Mouse (Mus musculus) CH12.LX (cell line): ENCODE measurements around the gene Msi2. TPM values are rescaled to one million over a fixed set of nuclear protein-coding genes. Genes with fewer than 3 reads are reported as not detected.

Experiments used
- DNase-seq: peaks from one replicate; pipeline ENCODE4 v3.0.0-alpha.2; 2013; ENCODE audit errors: extremely low read depth
- H3K27ac ChIP-seq: 2 replicates; pipeline ENCODE4 v1.5.1; 2012; ENCODE audit warnings: low read depth, mild to moderate bottlenecking, control low read depth, moderate library complexity; ENCODE audit not compliant: insufficient read depth
- H3K27me3 ChIP-seq: replicated peaks from 2 replicates; pipeline ENCODE3; 2012; ENCODE audit warnings: inconsistent platforms
- H3K36me3 ChIP-seq, 2 experiments: replicated peaks in 1 of 2; 2 replicates each; pipeline versions ENCODE3 to v1.6.1; 2012; ENCODE audit warnings: inconsistent platforms in 1 of 2, low read length in 1 of 2, mild to moderate bottlenecking in 1 of 2, mixed read lengths in 1 of 2, moderate library complexity in 1 of 2; ENCODE audit not compliant: control insufficient read depth in 1 of 2, insufficient read depth in 1 of 2
- H3K4me1 ChIP-seq, 2 experiments: 2 replicates each; pipeline ENCODE4 v1.6.1; 2012; ENCODE audit warnings: inconsistent platforms in 1 of 2, moderate library complexity in 1 of 2; ENCODE audit not compliant: insufficient read depth in 2 of 2, control insufficient read depth in 1 of 2
- H3K4me2 ChIP-seq: 2 replicates; pipeline ENCODE4 v1.6.1; 2012; ENCODE audit warnings: low read depth, mild to moderate bottlenecking, control low read depth; ENCODE audit not compliant: poor library complexity, insufficient read depth, severe bottlenecking
- H3K4me3 ChIP-seq, 3 experiments: fragments of 150-350 bp in 1 of 3; sonication (generic) in 1 of 3; replicated peaks in 1 of 3; 2 replicates each; pipeline versions ENCODE3 to v1.5.1; 2011 to 2012; ENCODE audit warnings: low read depth in 2 of 3, low read length in 2 of 3, mild to moderate bottlenecking in 2 of 3, moderate library complexity in 2 of 3, control low read depth in 1 of 3, improper control_type of control experiment in 1 of 3, inconsistent platforms in 1 of 3, mixed read lengths in 1 of 3; ENCODE audit not compliant: poor library complexity in 1 of 3
- H3K79me2 ChIP-seq: replicated peaks from 2 replicates; pipeline ENCODE4 v1.6.1; 2012; ENCODE audit warnings: mild to moderate bottlenecking, moderate library complexity; ENCODE audit not compliant: control insufficient read depth, poor library complexity, insufficient read depth, severe bottlenecking; ENCODE audit errors: extremely low read depth
- H3K9ac ChIP-seq: 2 replicates; pipeline ENCODE4 v1.6.1; 2012; ENCODE audit warnings: low read depth, mild to moderate bottlenecking, control low read depth, moderate library complexity; ENCODE audit not compliant: insufficient read depth
- H3K9me3 ChIP-seq: replicated peaks from 2 replicates; pipeline ENCODE3; 2012; ENCODE audit warnings: low read length, inconsistent platforms, mixed read lengths
- BHLHE40 ChIP-seq: IDR thresholded peaks from 2 replicates; pipeline ENCODE4 v1.6.1; 2011; ENCODE audit warnings: mild to moderate bottlenecking, low read depth, low read length, improper control_type of control experiment
- CHD1 ChIP-seq: IDR thresholded peaks from 2 replicates; pipeline ENCODE4 v1.6.1; 2012; ENCODE audit warnings: low read depth, low read length, improper control_type of control experiment, inconsistent platforms
- CHD2 ChIP-seq: IDR thresholded peaks from 2 replicates; pipeline ENCODE4 v1.6.1; 2011; ENCODE audit warnings: low read length, improper control_type of control experiment
- CTCF ChIP-seq, 2 experiments: IDR thresholded peaks in 1 of 2; conservative IDR thresholded peaks in 1 of 2; 2 replicates each; pipeline ENCODE4 v1.5.1; 2011 to 2012; ENCODE audit warnings: low read depth in 2 of 2, low read length in 2 of 2, improper control_type of control experiment in 1 of 2, inconsistent platforms in 1 of 2, mild to moderate bottlenecking in 1 of 2, moderate library complexity in 1 of 2
- E2F4 ChIP-seq: IDR thresholded peaks from 2 replicates; pipeline ENCODE4 v1.6.1; 2011; ENCODE audit warnings: low read depth, low read length, improper control_type of control experiment; ENCODE audit not compliant: insufficient replicate concordance
- ELF1 ChIP-seq: IDR thresholded peaks from 2 replicates; pipeline ENCODE4 v1.6.1; 2014; ENCODE audit warnings: low read depth, mild to moderate bottlenecking, inconsistent platforms, low read length, improper control_type of control experiment
- EP300 ChIP-seq: IDR thresholded peaks from 2 replicates; pipeline ENCODE4 v1.6.1; 2011; ENCODE audit warnings: low read length, improper control_type of control experiment
- ETS1 ChIP-seq: conservative IDR thresholded peaks from 2 replicates; pipeline ENCODE4 v1.6.1; 2012; ENCODE audit warnings: low read depth, mild to moderate bottlenecking, inconsistent platforms, low read length, improper control_type of control experiment, moderate library complexity
- GABPA ChIP-seq: IDR thresholded peaks from 2 replicates; pipeline ENCODE4 v1.6.1; 2012; ENCODE audit warnings: low read depth, low read length, improper control_type of control experiment, inconsistent platforms; ENCODE audit not compliant: insufficient replicate concordance
- IRF4 ChIP-seq: IDR thresholded peaks from 2 replicates; pipeline ENCODE4 v1.6.1; 2014; ENCODE audit warnings: low read depth, mild to moderate bottlenecking, inconsistent platforms, low read length, improper control_type of control experiment
- JUN ChIP-seq: IDR thresholded peaks from 2 replicates; pipeline ENCODE4 v1.6.1; 2011; ENCODE audit warnings: low read depth, mild to moderate bottlenecking, low read length, improper control_type of control experiment, moderate library complexity; ENCODE audit not compliant: insufficient read depth
- JUND ChIP-seq: conservative IDR thresholded peaks from 2 replicates; pipeline ENCODE4 v1.6.1; 2011; ENCODE audit warnings: low read depth, low read length, improper control_type of control experiment
- KAT2A ChIP-seq: IDR thresholded peaks from 2 replicates; pipeline ENCODE4 v1.6.1; 2012; ENCODE audit warnings: low read length, improper control_type of control experiment, inconsistent platforms; ENCODE audit not compliant: insufficient replicate concordance
- MAX ChIP-seq: IDR thresholded peaks from 2 replicates; pipeline ENCODE4 v1.6.1; 2011; ENCODE audit warnings: low read length, improper control_type of control experiment
- MAZ ChIP-seq: IDR thresholded peaks from 2 replicates; pipeline ENCODE4 v1.6.1; 2012; ENCODE audit warnings: low read depth, mild to moderate bottlenecking, inconsistent platforms, low read length, improper control_type of control experiment, moderate library complexity
- MXI1 ChIP-seq: IDR thresholded peaks from 2 replicates; pipeline ENCODE4 v1.6.1; 2011; ENCODE audit warnings: mild to moderate bottlenecking, low read depth, low read length, improper control_type of control experiment
- MYC ChIP-seq: IDR thresholded peaks from 2 replicates; pipeline ENCODE4 v1.6.1; 2011; ENCODE audit warnings: low read depth, mild to moderate bottlenecking, improper control_type of control experiment, low read length
- NELFE ChIP-seq: IDR thresholded peaks from 2 replicates; pipeline ENCODE4 v1.6.1; 2011; ENCODE audit warnings: low read depth, low read length, improper control_type of control experiment
- NRF1 ChIP-seq: IDR thresholded peaks from 2 replicates; pipeline ENCODE4 v1.6.1; 2014; ENCODE audit warnings: low read depth, mild to moderate bottlenecking, inconsistent platforms, low read length, improper control_type of control experiment, moderate library complexity
- PAX5 ChIP-seq: IDR thresholded peaks from 2 replicates; pipeline ENCODE4 v1.6.1; 2012; ENCODE audit warnings: low read length, inconsistent platforms, mixed read lengths
- POLR2A ChIP-seq: IDR thresholded peaks from 2 replicates; pipeline ENCODE4 v1.6.1; 2011; ENCODE audit warnings: low read depth, mild to moderate bottlenecking, improper control_type of control experiment, low read length
- POLR2AphosphoS2 ChIP-seq: IDR thresholded peaks from 2 replicates; pipeline ENCODE4 v1.6.1; 2011; ENCODE audit warnings: low read depth, low read length, improper control_type of control experiment
- RAD21 ChIP-seq: IDR thresholded peaks from 2 replicates; pipeline ENCODE4 v1.6.1; 2011; ENCODE audit warnings: low read depth, mild to moderate bottlenecking, low read length, improper control_type of control experiment, moderate library complexity
- RCOR1 ChIP-seq: conservative IDR thresholded peaks from 2 replicates; pipeline ENCODE4 v1.6.1; 2012; ENCODE audit warnings: low read depth, mild to moderate bottlenecking, inconsistent platforms, low read length, improper control_type of control experiment
- SMC3 ChIP-seq: IDR thresholded peaks from 2 replicates; pipeline ENCODE4 v1.6.1; 2011; ENCODE audit warnings: low read depth, low read length, improper control_type of control experiment
- TBP ChIP-seq: conservative IDR thresholded peaks from 2 replicates; pipeline ENCODE4 v1.6.1; 2011; ENCODE audit warnings: low read depth, low read length, improper control_type of control experiment
- TCF12 ChIP-seq: IDR thresholded peaks from 2 replicates; pipeline ENCODE4 v1.6.1; 2014; ENCODE audit warnings: low read depth, mild to moderate bottlenecking, inconsistent platforms, low read length, improper control_type of control experiment
- UBTF ChIP-seq: IDR thresholded peaks from 2 replicates; pipeline ENCODE4 v1.6.1; 2012; ENCODE audit warnings: low read depth, mild to moderate bottlenecking, inconsistent platforms, low read length, improper control_type of control experiment, moderate library complexity
- USF1 ChIP-seq: IDR thresholded peaks from 2 replicates; pipeline ENCODE4 v1.6.1; 2014; ENCODE audit warnings: low read depth, mild to moderate bottlenecking, inconsistent platforms, low read length, improper control_type of control experiment
- ZC3H11A ChIP-seq: IDR thresholded peaks from 2 replicates; pipeline ENCODE4 v1.6.1; 2012; ENCODE audit warnings: low read depth, mild to moderate bottlenecking, inconsistent platforms, low read length, improper control_type of control experiment
- ZKSCAN1 ChIP-seq: IDR thresholded peaks from 2 replicates; pipeline ENCODE4 v1.6.1; 2012; ENCODE audit warnings: low read depth, inconsistent platforms, low read length, improper control_type of control experiment, borderline replicate concordance
- ZMIZ1 ChIP-seq: IDR thresholded peaks from 2 replicates; pipeline ENCODE4 v1.6.1; 2012; ENCODE audit warnings: low read depth, mild to moderate bottlenecking, inconsistent platforms, low read length, improper control_type of control experiment
- ZNF384 ChIP-seq: IDR thresholded peaks from 2 replicates; pipeline ENCODE4 v1.6.1; 2012; ENCODE audit warnings: low read depth, low read length, improper control_type of control experiment, inconsistent platforms
- dilution Hi-C: fragments of 300-500 bp; cut with MboI; formaldehyde crosslinking; loops from 2 replicates; pipeline ENCODE4 v1.14.3; 2020; ENCODE audit warnings: low sequenced_read_pairs; ENCODE audit not compliant: extremely low pct_unique_long_range_greater_than_20kb, extremely low pct_ligation_motif_present
- in situ Hi-C: fragments of 300-500 bp; cut with MboI; formaldehyde crosslinking; loops from 3 replicates; pipeline ENCODE4 v1.14.3; 2019; ENCODE audit warnings: low sequenced_read_pairs, low pct_ligation_motif_present, low pct_unique_long_range_greater_than_20kb, mixed read lengths
- polyA plus RNA-seq: library from polyadenylated mRNA; unstranded; fragments of >175 nt; gene quantifications from 2 replicates; pipeline ENCODE4 v1.2.1, GENCODE M21; 2012; ENCODE audit warnings: low read depth; ENCODE audit not compliant: insufficient read length
- total RNA-seq, 2 experiments: library from RNA; depleted of rRNA; stranded (reverse); fragments of 300-350 nt in 1 of 2; fragments of >200 nt in 1 of 2; gene quantifications; 2 replicates each; pipeline ENCODE4 v1.2.3; 2012 to 2014

Msi2 gene
- total and polyA plus RNA-seq, 3 experiments: 40.3 to 73.1 (median 52.6) TPM

GRCm38 (mm10) chr11:88307616-88308543, 410.4 kb downstream of the Msi2 start:
- DNase-seq: peak; percentile 49
- dilution Hi-C loops: no loop called here
- Histone ChIP-seq H3K27ac (no peak overlapping the region), H3K4me1 (peaks cover 0 to 4% of the 10 kb centered on the region in 2 experiments; a peak in 2 of 4 replicates), H3K79me2 (no peaks in the 10 kb centered on the region), H3K36me3 (no peaks in the 10 kb centered on the region), H3K4me3 (no peak overlapping the region), H3K9me3 (no peaks in the 10 kb centered on the region), H3K27me3 (peaks cover 6% of the 10 kb centered on the region), H3K4me2 (no peak overlapping the region), H3K9ac (no peak overlapping the region)
- in situ Hi-C loops: no loop called here
- TF ChIP-seq PAX5: no peak
- no peak for TF ChIP-seq ETS1
- TF ChIP-seq IRF4: no peak
- no peak for TF ChIP-seq MAZ
- no peak for TF ChIP-seq BHLHE40
- no peak for TF ChIP-seq NELFE
- TF ChIP-seq ZKSCAN1: no peak
- no peak for TF ChIP-seq RCOR1
- peak; percentile 12; the same call in 1 of the 2 replicates for TF ChIP-seq MAX
- no peak for TF ChIP-seq EP300
- TF ChIP-seq TBP: no peak
- no peak for TF ChIP-seq ZNF384
- no peak for TF ChIP-seq POLR2AphosphoS2
- no peak for TF ChIP-seq JUND
- no peak for TF ChIP-seq UBTF
- no peak for TF ChIP-seq ZC3H11A
- no peak for TF ChIP-seq NRF1
- no peak for TF ChIP-seq KAT2A
- TF ChIP-seq CHD1: no peak
- no peak for TF ChIP-seq MYC
- TF ChIP-seq TCF12: no peak
- peak; percentile 80 for TF ChIP-seq ELF1
- no peak for TF ChIP-seq GABPA
- no peak for TF ChIP-seq E2F4
- no peak for TF ChIP-seq USF1
- peak; percentile 14 for TF ChIP-seq RAD21
- no peak for TF ChIP-seq CHD2
- peak; percentile 30; the same call in 1 of the 2 replicates for TF ChIP-seq POLR2A
- TF ChIP-seq JUN: no peak
- no peak for TF ChIP-seq MXI1
- no peak for TF ChIP-seq ZMIZ1
- TF ChIP-seq CTCF (conservative IDR thresholded peaks at IDR 0.05 in 1 of 2, IDR thresholded peaks at IDR 0.05 in 1 of 2; ENCODE audit: low read depth in 2 of 2, low read length in 2 of 2): peak; percentile 44 to 52; a peak in 3 of 4 replicates
- TF ChIP-seq SMC3: peak; percentile 17
